Mouse (Mus musculus) liver, adult 2 months (tissue): ENCODE results near the gene Gm42906. TPM values are rescaled to one million over a fixed set of nuclear protein-coding genes. Genes with fewer than 3 reads are reported as not detected.
A peak's percentile ranks its signal among the peaks of the same experiment; 100 is the strongest.

ENCODE experiments used
- DNase-seq: peaks from one replicate; pipeline ENCODE4 v3.0.0-alpha.2; 2011; ENCODE audit warnings: low read depth, low spot score; ENCODE audit errors: extremely low read depth
- H3K27ac ChIP-seq: fragments of 200-500 bp; replicated peaks from 2 replicates; pipeline ENCODE4 v1.5.1; 2012; ENCODE audit warnings: low read depth, mild to moderate bottlenecking, control low read depth, inconsistent platforms, low read length; ENCODE audit not compliant: insufficient read depth
- H3K27me3 ChIP-seq: fragments of 200-500 bp; 2 replicates; pipeline ENCODE4 v1.6.1; 2012; ENCODE audit warnings: mild to moderate bottlenecking, moderate library complexity, low read length, inconsistent platforms; ENCODE audit not compliant: control insufficient read depth, insufficient read depth
- H3K36me3 ChIP-seq: fragments of 200-500 bp; 2 replicates; pipeline ENCODE4 v1.6.1; 2012; ENCODE audit warnings: low read length, inconsistent platforms; ENCODE audit not compliant: control insufficient read depth, insufficient read depth
- H3K4me1 ChIP-seq: fragments of 200-500 bp; 2 replicates; pipeline ENCODE4 v1.6.1; 2011; ENCODE audit warnings: low read length; ENCODE audit not compliant: control insufficient read depth, insufficient read depth
- H3K4me3 ChIP-seq: fragments of 200-500 bp; 2 replicates; pipeline ENCODE4 v1.5.1; 2011; ENCODE audit warnings: low read depth, mild to moderate bottlenecking, control low read depth, low read length, moderate library complexity; ENCODE audit not compliant: insufficient read depth
- H3K79me2 ChIP-seq: fragments of 200-500 bp; 2 replicates; pipeline ENCODE4 v1.6.1; 2012; ENCODE audit warnings: inconsistent platforms, mild to moderate bottlenecking, low read length, moderate library complexity; ENCODE audit not compliant: control insufficient read depth, insufficient read depth
- H3K9ac ChIP-seq: fragments of 200-500 bp; 2 replicates; pipeline ENCODE4 v1.6.1; 2012; ENCODE audit warnings: low read depth, mild to moderate bottlenecking, control low read depth, inconsistent platforms, low read length
- CTCF ChIP-seq: fragments of 200-500 bp; IDR thresholded peaks from 2 replicates; pipeline ENCODE4 v1.5.1; 2011; ENCODE audit warnings: low read depth, low read length, control low read depth
- POLR2A ChIP-seq: fragments of 200-500 bp; IDR thresholded peaks from 2 replicates; pipeline ENCODE4 v1.6.1; 2011; ENCODE audit warnings: low read length, control low read depth; ENCODE audit not compliant: insufficient read depth; ENCODE audit errors: extremely low read depth
- WGBS: fragments of 180-500 bp; shearing (Covaris S2); methylation state at CpG from one replicate; pipeline ENCODE4 v1.1.7; 2018; 5-methylcytosine and 5-hydroxymethylcytosine counted together
- polyA plus RNA-seq: library from polyadenylated mRNA; depleted of rRNA; stranded (reverse); fragments of >200 nt; gene quantifications from 2 replicates; pipeline ENCODE4 v1.2.3, GENCODE M21; 2012; rRNA removed
- total RNA-seq: library from RNA; depleted of rRNA; stranded (reverse); fragments of >200 nt; gene quantifications from 2 replicates; pipeline ENCODE4 v1.2.3, GENCODE M21; 2014; rRNA removed

The Gm42906 gene
- total RNA-seq, result not detected in 2 replicates
- polyA plus RNA-seq, result not detected in 2 replicates

- no peak for TF ChIP-seq POLR2A
- TF ChIP-seq CTCF, result no peak
- no peaks in the 10 kb centered on the region for H3K4me1 ChIP-seq
- H3K9ac ChIP-seq, result no peak within 1 kb of the TSS
- H3K4me3 ChIP-seq, result no peak within 1 kb of the TSS
- no peak within 1 kb of the TSS for H3K27ac ChIP-seq
- 47% methylated on average over 3 of the region's 3 CpGs for WGBS
- DNase-seq, result no peak
- H3K36me3 ChIP-seq, result no peaks in the 10 kb centered on the region
- H3K27me3 ChIP-seq, result no peaks in the 10 kb centered on the region
- no peaks in the 10 kb centered on the region for H3K79me2 ChIP-seq
Measured at GRCm38 (mm10) chr5:151428113-151428756, at the start of gene Gm42906. Gm42906 (minus strand) TSS chr5:151428163.

DNA sequence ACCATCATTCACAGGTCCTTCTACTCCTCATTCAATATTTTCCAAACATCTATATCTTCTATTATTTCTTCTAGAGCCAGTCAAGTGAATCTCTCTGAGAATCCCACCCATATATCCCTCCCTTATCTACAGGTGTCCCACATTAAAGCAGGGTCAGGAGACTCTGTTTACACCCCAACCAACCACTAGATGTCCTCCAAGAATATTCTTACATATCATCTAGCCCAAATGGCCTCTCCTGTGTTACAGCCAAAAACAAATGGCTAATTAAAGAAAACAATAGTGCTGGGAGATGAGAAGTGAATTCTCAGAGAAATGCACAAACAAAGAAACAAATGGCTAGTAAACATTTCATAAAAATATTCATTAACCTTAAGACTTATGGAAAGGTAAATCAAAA, 17.7 kb upstream of the Gm42906 start:
- H3K27ac ChIP-seq, result no peak overlapping the region
- TF ChIP-seq POLR2A (no peak), CTCF (no peak)

DNA sequence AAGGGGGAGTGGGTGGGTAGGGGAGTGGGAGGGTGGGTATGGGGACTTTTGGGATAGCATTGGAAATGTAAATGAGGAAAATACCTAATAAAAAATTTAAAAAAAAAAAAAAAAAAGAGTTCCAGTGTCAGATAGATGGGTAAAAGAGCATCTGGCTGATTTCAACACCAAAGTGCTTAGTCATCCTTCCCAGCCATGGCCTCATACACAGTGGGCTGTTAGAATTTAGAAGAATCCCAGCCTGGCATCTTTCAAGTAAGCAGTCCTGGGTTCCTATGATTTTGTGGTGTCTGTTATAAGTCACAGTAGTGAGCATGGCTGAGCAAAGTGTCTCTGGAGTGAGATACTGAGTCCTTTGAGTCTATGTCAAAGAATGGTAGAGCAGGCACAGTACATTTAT, 7.1 kb upstream of the Gm42906 start:
- no peak overlapping the region for H3K9ac ChIP-seq
- no peaks in the 10 kb centered on the region for H3K36me3 ChIP-seq
- H3K27me3 ChIP-seq, result no peaks in the 10 kb centered on the region
- no peak for DNase-seq
- H3K4me3 ChIP-seq, result no peak overlapping the region
- H3K79me2 ChIP-seq, result no peaks in the 10 kb centered on the region
- no peak for TF ChIP-seq POLR2A
- TF ChIP-seq CTCF, result no peak
- no peak overlapping the region for H3K27ac ChIP-seq
- H3K4me1 ChIP-seq, result no peaks in the 10 kb centered on the region

More for the DNA sequence above, 17.7 kb upstream of the Gm42906 start:
- Histone ChIP-seq H3K27me3 (no peaks in the 10 kb centered on the region), H3K9ac (no peak overlapping the region), H3K4me3 (no peak overlapping the region), H3K36me3 (no peaks in the 10 kb centered on the region), H3K4me1 (no peaks in the 10 kb centered on the region), H3K79me2 (no peaks in the 10 kb centered on the region)
- DNase-seq, result peak; percentile 16

DNA sequence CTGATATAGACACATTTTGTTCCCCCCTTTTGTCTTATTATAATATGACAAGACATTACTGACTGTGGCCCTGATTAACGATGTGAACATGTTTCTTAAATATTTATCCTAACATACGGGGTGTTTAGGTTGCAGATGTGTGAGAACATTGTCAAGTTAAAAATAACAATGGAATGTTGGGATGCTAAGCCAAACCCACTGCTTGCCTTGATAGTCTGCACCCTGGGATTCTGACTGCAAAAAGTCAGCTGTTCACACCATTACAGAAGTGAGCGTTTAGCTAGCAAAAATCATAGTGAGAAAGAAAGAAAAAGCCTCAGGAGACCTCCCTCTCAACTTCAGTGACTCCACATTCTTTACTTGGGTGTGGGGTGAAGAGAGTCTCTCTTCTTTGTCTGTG, 1.5 kb downstream of the Gm42906 start:
- H3K36me3 ChIP-seq, result no peaks in the 10 kb centered on the region

DNA sequence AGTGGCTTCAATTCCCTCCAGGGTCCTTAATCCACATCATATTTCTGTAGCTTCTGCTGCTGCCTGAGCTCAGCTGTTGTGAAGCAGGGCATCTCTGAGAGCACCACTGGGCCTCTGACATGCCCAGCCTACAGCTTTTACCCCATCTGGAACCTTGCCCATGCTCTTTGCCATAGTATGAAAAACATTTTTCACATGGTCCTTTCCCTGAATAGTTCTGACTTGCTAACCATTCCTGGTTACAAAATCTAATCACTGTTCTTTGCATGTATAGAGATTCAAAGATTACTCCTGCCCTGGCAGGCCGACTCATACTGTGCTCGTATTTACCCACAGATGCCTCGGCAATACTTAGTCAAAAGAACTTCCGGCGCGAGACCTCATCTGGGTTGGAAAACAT, 5.3 kb downstream of the Gm42906 start:
- Histone ChIP-seq H3K27ac (no peak overlapping the region), H3K79me2 (no peaks in the 10 kb centered on the region), H3K4me1 (no peaks in the 10 kb centered on the region), H3K27me3 (no peaks in the 10 kb centered on the region), H3K36me3 (peaks cover 2% of the 10 kb centered on the region; the same call in 1 of the 2 replicates), H3K4me3 (no peak overlapping the region), H3K9ac (no peak overlapping the region)
- no peak for DNase-seq
- 96% methylated on average over 6 of the region's 6 CpGs for WGBS
- TF ChIP-seq POLR2A, result no peak
- TF ChIP-seq CTCF, result no peak

More for the DNA sequence above, 1.5 kb downstream of the Gm42906 start:
- TF ChIP-seq POLR2A, result no peak
- TF ChIP-seq CTCF, result no peak
- H3K27me3 ChIP-seq, result no peaks in the 10 kb centered on the region
- no peak overlapping the region for H3K4me3 ChIP-seq
- 89% methylated on average over 3 of the region's 3 CpGs for WGBS
- H3K4me1 ChIP-seq, result no peaks in the 10 kb centered on the region
- no peak overlapping the region for H3K27ac ChIP-seq
- H3K79me2 ChIP-seq, result no peaks in the 10 kb centered on the region
- no peak for DNase-seq
- H3K9ac ChIP-seq, result no peak overlapping the region

DNA sequence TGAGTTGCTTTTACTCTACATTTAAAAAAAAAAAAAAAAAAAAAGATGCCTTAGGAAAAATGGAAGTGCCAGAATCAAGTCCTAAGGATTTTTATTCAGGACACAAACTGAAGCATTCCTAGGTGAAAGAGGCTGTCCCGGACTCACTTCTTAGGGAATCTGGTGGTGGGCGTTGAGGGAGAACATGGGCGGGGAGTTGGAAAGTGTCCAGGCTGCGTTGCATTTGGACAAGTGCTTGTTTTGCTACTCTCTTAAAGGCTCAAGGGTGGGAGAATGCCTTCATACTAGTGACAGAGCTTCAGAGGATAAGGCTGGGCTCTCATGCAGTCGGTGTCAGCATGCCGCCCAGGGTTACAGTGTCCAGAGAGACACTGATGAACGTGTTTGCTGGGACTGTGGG, 6.1 kb downstream of the Gm42906 start:
- Histone ChIP-seq H3K36me3 (peaks cover 2% of the 10 kb centered on the region; the same call in 1 of the 2 replicates), H3K27ac (no peak overlapping the region), H3K9ac (no peak overlapping the region), H3K27me3 (no peaks in the 10 kb centered on the region), H3K4me1 (peaks cover 5% of the 10 kb centered on the region; the same call in 1 of the 2 replicates), H3K4me3 (no peak overlapping the region), H3K79me2 (no peaks in the 10 kb centered on the region)
- DNase-seq, result no peak
- WGBS, result 80% methylated on average over 7 of the region's 7 CpGs
- TF ChIP-seq CTCF (no peak), POLR2A (no peak)
